Mouse (Mus musculus) urinary bladder, postnatal 4 days (tissue): ENCODE data around the gene Huwe1.

Experiments used
- DNase-seq, 2 experiments: peaks; one replicate each; pipeline ENCODE4 v3.0.0; 2021 to 2022; ENCODE audit warnings: low spot score in 2 of 2

Huwe1 gene

GRCm38 (mm10) chrX:151800701-151801511, at the start of gene Huwe1:
Gene Huwe1, plus strand, starts transcription at chrX:151800807.
- DNase-seq, result peak; percentile 38 to 63

GRCm38 (mm10) chrX:151780348-151780747, 20.3 kb upstream of the Huwe1 start:
- DNase-seq, result no peak

GRCm38 (mm10) chrX:151782939-151783338, 17.7 kb upstream of the Huwe1 start:
- DNase-seq, result no peak

GRCm38 (mm10) chrX:151792766-151793165, 7.8 kb upstream of the Huwe1 start:
- DNase-seq, result no peak

- DNase-seq, result no peak
Measured at GRCm38 (mm10) chrX:151797970-151798369, 2.6 kb upstream of the Huwe1 start.

- DNase-seq, result no peak
Measured at GRCm38 (mm10) chrX:151802328-151802955, 1.8 kb downstream of the Huwe1 start.

- DNase-seq, result peak; percentile 91 to 92
Measured at GRCm38 (mm10) chrX:151802956-151803776, 2.6 kb downstream of the Huwe1 start.

GRCm38 (mm10) chrX:151803777-151804101, 3.1 kb downstream of the Huwe1 start:
- DNase-seq, result peak; percentile 24 to 66

GRCm38 (mm10) chrX:151804388-151804787, 3.8 kb downstream of the Huwe1 start:
- DNase-seq, result no peak

- no peak for DNase-seq
Measured at GRCm38 (mm10) chrX:151811481-151811880, 10.9 kb downstream of the Huwe1 start.

- DNase-seq, result no peak
Measured at GRCm38 (mm10) chrX:151813656-151814055, 13.0 kb downstream of the Huwe1 start.

GRCm38 (mm10) chrX:151817712-151818111, 17.1 kb downstream of the Huwe1 start:
- no peak for DNase-seq

GRCm38 (mm10) chrX:151828971-151829370, 28.4 kb downstream of the Huwe1 start:
- DNase-seq, result no peak

- no peak for DNase-seq
Measured at GRCm38 (mm10) chrX:151831260-151831659, 30.7 kb downstream of the Huwe1 start.

- DNase-seq, result no peak
Measured at GRCm38 (mm10) chrX:151832982-151833381, 32.4 kb downstream of the Huwe1 start.

- no peak for DNase-seq
Measured at GRCm38 (mm10) chrX:151859436-151859835, 58.8 kb downstream of the Huwe1 start.

- DNase-seq, result no peak
Measured at GRCm38 (mm10) chrX:151910692-151911091, 110.1 kb downstream of the Huwe1 start.

GRCm38 (mm10) chrX:151912267-151912666, 111.7 kb downstream of the Huwe1 start:
- no peak for DNase-seq

- DNase-seq, result no peak
Measured at GRCm38 (mm10) chrX:151929390-151929789, 128.8 kb downstream of the Huwe1 start.

GRCm38 (mm10) chrX:151938852-151939251, 138.2 kb downstream of the Huwe1 start:
- DNase-seq, result no peak

GRCm38 (mm10) chrX:151946986-151947385, 146.4 kb downstream of the Huwe1 start:
- no peak for DNase-seq

GRCm38 (mm10) chrX:151947781-151948180, 147.2 kb downstream of the Huwe1 start:
- DNase-seq, result no peak
